Mouse (Mus musculus) heart, adult 2 months (tissue): ENCODE measurements around the gene Rpn2. TPM values are rescaled to one million over a fixed set of nuclear protein-coding genes. Genes with fewer than 3 reads are reported as not detected.
A peak's percentile ranks its signal among the peaks of the same experiment; 100 is the strongest.

Experiments used
- DNase-seq, 2 experiments: peaks; one replicate each; pipeline ENCODE4 v3.0.0; 2021
- H3K27ac ChIP-seq: fragments of 200-600 bp; 2 replicates; pipeline ENCODE4 v1.8.1; 2022
- H3K27me3 ChIP-seq: fragments of 200-500 bp; 2 replicates; pipeline ENCODE4 v1.6.1; 2012; ENCODE audit warnings: mild to moderate bottlenecking, low read length, inconsistent platforms, mixed read lengths; ENCODE audit not compliant: control insufficient read depth, insufficient read depth
- H3K36me3 ChIP-seq: fragments of 200-500 bp; 2 replicates; pipeline ENCODE4 v1.6.1; 2012; ENCODE audit warnings: low read length, inconsistent platforms; ENCODE audit not compliant: control insufficient read depth, insufficient read depth
- H3K4me1 ChIP-seq: fragments of 200-500 bp; 2 replicates; pipeline ENCODE4 v1.6.1; 2011; ENCODE audit warnings: low read length; ENCODE audit not compliant: control insufficient read depth, insufficient read depth
- H3K4me3 ChIP-seq: fragments of 200-600 bp; 2 replicates; pipeline ENCODE4 v1.8.1; 2022
- H3K79me2 ChIP-seq: fragments of 200-500 bp; replicated peaks from 2 replicates; pipeline ENCODE4 v1.6.1; 2012; ENCODE audit warnings: mild to moderate bottlenecking, inconsistent platforms, low read length, moderate library complexity, mixed read lengths; ENCODE audit not compliant: control insufficient read depth, insufficient read depth
- H3K9ac ChIP-seq: fragments of 200-500 bp; 2 replicates; pipeline ENCODE4 v1.6.1; 2012; ENCODE audit warnings: low read depth, mild to moderate bottlenecking, control low read depth, inconsistent platforms, low read length, mixed read lengths
- CTCF ChIP-seq: fragments of 200-600 bp; IDR thresholded peaks from 2 replicates; pipeline ENCODE4 v1.8.1; 2022; ENCODE audit warnings: antibody characterized with exemption, mild to moderate bottlenecking, moderate library complexity
- EP300 ChIP-seq: fragments of 200-500 bp; IDR thresholded peaks from 2 replicates; pipeline ENCODE4 v1.6.1; 2011; ENCODE audit warnings: low read depth, low read length, control low read depth; ENCODE audit not compliant: insufficient read depth
- POLR2A ChIP-seq: fragments of 200-500 bp; IDR thresholded peaks from 2 replicates; pipeline ENCODE4 v1.6.1; 2011; ENCODE audit warnings: mild to moderate bottlenecking, low read depth, low read length, control low read depth; ENCODE audit not compliant: insufficient read depth
- WGBS: fragments of 180-500 bp; shearing (Covaris S2); methylation state at CpG from one replicate; pipeline ENCODE4 v1.1.7; 2018; 5-methylcytosine and 5-hydroxymethylcytosine counted together
- intact Hi-C: fragments of 180-260 bp; cut with DNase I; formaldehyde crosslinking; loops from one replicate; pipeline ENCODE4 v1.15.1; 2025
- long read RNA-seq: library from polyadenylated mRNA; stranded (forward); transcript quantifications from one replicate; pipeline ENCODE4 v2.0.0, GENCODE M21; 2021
- polyA plus RNA-seq: library from polyadenylated mRNA; depleted of rRNA; stranded (reverse); fragments of >200 nt; gene quantifications from 2 replicates; pipeline ENCODE4 v1.2.3, GENCODE M21; 2012; rRNA removed
- total RNA-seq, 2 experiments: library from RNA; stranded (reverse); gene quantifications; 2 replicates each; pipeline ENCODE4 v1.2.3; 2021

Rpn2 gene
- total RNA-seq, result 100 to 1,000 TPM in 1 of 2 experiments, 10 to 100 TPM in 1; 97.5 to 102 TPM
- 95.1 and 125 TPM in 2 replicates for polyA plus RNA-seq
- long read RNA-seq, transcript Rpn2-202 (17 exons, 2,756 nt), result major isoform, 94 of 181 reads
- long read RNA-seq, partial matches to known transcripts, result 8 of 181 reads
- long read RNA-seq, other reads (novel, unspliced or antisense), result 78 of 181 reads

DNA sequence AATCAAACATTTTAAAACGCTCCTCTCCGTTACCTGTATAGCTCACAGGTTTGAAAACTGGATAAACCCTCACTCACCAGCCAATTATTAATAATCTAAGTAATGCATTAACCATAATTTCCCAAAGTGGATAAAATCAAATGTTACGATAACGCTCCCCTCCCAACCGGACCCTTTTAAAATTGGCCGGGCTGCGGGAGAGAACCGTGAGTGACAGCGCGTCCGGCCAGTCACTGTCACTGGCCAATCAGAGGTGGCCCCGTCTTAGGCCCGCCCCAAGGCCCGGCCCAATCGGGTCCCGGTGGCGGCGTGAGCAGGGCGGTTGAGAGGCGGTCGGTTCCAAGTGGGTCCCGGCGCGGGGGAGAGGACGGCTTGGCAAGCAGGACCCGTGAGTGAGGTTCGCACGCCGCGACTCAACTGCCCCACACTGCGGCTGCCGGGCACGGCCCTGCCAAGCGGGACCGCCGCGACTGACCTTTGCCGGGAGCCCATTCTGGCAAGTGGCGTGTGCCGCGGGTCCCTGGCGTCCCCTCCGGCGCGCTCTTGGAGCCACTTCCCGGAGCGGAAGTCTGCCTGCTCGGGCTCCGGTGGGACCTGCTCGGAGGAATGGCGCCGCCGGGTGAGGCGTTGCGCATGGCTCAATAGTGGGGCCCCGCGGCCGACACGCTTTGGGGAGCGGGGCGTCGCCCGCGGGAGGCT lies at the start of gene Rpn2:
TSS of gene Rpn2 (plus strand) at position 301 of the 699 bp plus-strand sequence.
- intact Hi-C loops, result loop anchor here (5.0 kb wide), 1 partner anchor 77 kb away; the partner anchor contains the start of gene Rbl1
- H3K9ac ChIP-seq, result peak within 1 kb of the TSS; percentile 99
- WGBS, result under 1% methylated on average over 64 of the region's 64 CpGs

DNA sequence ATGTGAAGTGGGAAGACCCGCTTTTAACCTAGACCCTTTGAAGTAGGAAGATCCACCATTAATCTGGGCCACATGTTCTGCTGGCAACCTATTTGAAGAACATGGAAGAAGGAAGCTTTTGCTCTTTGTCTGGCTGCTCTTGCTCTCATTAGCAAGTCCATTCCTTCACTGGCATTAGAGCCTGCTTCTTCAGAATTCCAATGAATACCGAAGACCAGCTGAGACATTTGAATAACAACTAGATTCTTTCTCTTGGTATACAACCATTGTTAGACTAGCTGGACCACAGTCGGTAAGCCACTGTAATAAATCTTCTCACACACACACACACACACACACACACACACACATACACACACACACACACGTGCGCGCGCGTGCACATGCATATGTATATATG lies 42.9 kb upstream of the Rpn2 start:
- Histone ChIP-seq H3K36me3 (no peaks in the 10 kb centered on the region), H3K4me3 (no peak overlapping the region), H3K79me2 (no peaks in the 10 kb centered on the region), H3K27ac (no peak overlapping the region), H3K4me1 (no peaks in the 10 kb centered on the region), H3K9ac (no peak overlapping the region), H3K27me3 (no peaks in the 10 kb centered on the region)
- WGBS, result 89% methylated on average over 8 of the region's 8 CpGs
- intact Hi-C loops, result no loop called here
- DNase-seq, result no peak
- no peak for TF ChIP-seq POLR2A
- TF ChIP-seq CTCF, result no peak
- no peak for TF ChIP-seq EP300

More for the DNA sequence above, at the start of gene Rpn2:
- Histone ChIP-seq H3K27ac (peak within 1 kb of the TSS; percentile 100), H3K27me3 (no peaks in the 10 kb centered on the region), H3K4me3 (peak within 1 kb of the TSS; percentile 86), H3K4me1 (peaks cover 3% of the 10 kb centered on the region), H3K36me3 (no peaks in the 10 kb centered on the region), H3K79me2 (no peaks in the 10 kb centered on the region; the same call in 1 of the 2 replicates)
- TF ChIP-seq POLR2A (no peak), EP300 (no peak), CTCF (0 out of 2 replicates have a peak, but pooled peaks have one; percentile 18)
- DNase-seq, result peak; percentile 98

DNA sequence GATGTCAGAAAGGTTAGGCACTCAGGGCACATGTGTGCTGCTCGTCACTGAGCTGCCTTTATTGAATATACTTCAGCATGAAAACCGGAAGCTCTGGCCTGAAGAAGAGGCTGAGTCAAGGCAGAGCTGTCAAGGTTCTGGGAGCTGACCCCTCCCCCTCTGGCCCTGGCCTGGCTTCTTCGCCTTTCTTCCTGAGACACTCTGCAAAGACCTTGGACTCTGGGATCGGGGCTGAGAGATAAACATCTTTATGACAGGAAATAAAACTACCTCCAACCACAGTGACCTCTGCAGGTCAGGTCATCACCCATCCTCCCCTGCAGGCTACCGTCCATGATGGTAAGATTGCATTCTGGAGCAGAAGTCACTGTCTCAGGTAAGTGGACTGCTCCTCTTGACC lies 33.8 kb upstream of the Rpn2 start:
- Histone ChIP-seq H3K36me3 (no peaks in the 10 kb centered on the region), H3K27ac (no peak overlapping the region), H3K79me2 (no peaks in the 10 kb centered on the region), H3K4me3 (no peak overlapping the region), H3K4me1 (no peaks in the 10 kb centered on the region), H3K9ac (no peak overlapping the region), H3K27me3 (no peaks in the 10 kb centered on the region)
- no peak for DNase-seq
- intact Hi-C loops, result no loop called here
- 39% methylated on average over 5 of the region's 5 CpGs for WGBS
- TF ChIP-seq EP300, result no peak
- no peak for TF ChIP-seq CTCF
- no peak for TF ChIP-seq POLR2A

DNA sequence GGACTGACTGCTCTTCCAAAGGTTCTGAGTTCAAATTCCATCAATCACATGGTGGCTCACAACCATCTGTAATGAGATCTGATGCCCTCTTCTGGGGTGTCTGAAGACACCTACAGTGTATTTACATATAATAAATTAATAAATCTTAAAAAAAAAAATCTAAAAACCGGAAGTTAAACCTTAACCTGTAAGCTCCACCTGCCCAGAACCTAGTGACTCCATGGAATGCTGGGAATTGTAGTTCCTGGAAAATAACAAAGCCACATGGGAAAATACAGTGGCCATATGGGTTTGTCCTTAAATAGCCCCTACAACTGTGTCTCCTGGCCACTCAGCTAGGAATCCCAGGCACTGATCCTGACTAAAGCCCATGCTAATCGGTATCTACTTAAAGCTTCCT lies 33.2 kb upstream of the Rpn2 start:
- no peaks in the 10 kb centered on the region for H3K79me2 ChIP-seq

DNA sequence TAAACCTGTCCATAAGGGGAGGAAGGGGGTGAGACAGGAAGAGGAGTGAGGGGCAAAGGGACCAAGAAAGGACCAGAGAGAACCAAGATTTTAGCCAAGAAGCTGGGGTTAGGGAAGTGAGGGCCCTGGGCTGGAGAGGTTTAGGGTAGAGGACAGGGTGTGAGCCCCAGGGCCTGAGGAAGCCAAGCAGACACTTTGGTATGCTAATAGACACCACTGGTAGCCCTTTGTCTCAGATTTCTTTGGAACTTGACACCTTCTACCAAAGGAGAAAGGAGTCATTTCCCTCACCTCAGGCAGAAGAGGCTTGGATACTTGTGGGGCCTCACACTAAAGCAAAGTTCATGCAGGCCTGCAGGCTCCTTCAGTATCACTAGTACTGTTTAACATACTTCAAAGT lies 30.7 kb upstream of the Rpn2 start:
- no peak for TF ChIP-seq CTCF
- TF ChIP-seq EP300, result no peak
- TF ChIP-seq POLR2A, result no peak
- Histone ChIP-seq H3K36me3 (no peaks in the 10 kb centered on the region), H3K4me3 (no peak overlapping the region), H3K27ac (no peak overlapping the region), H3K79me2 (no peaks in the 10 kb centered on the region), H3K9ac (no peak overlapping the region), H3K4me1 (no peaks in the 10 kb centered on the region), H3K27me3 (no peaks in the 10 kb centered on the region; the same call in 1 of the 2 replicates)
- intact Hi-C loops, result no loop called here
- DNase-seq, result no peak

More for the DNA sequence above, 33.2 kb upstream of the Rpn2 start:
- intact Hi-C loops, result no loop called here
- no peak for DNase-seq
- TF ChIP-seq CTCF (no peak), EP300 (no peak), POLR2A (no peak)
- Histone ChIP-seq H3K27ac (no peak overlapping the region), H3K9ac (no peak overlapping the region), H3K4me3 (no peak overlapping the region), H3K36me3 (no peaks in the 10 kb centered on the region), H3K4me1 (no peaks in the 10 kb centered on the region), H3K27me3 (no peaks in the 10 kb centered on the region)
- WGBS, result 67% methylated on average over 2 of the region's 2 CpGs

DNA sequence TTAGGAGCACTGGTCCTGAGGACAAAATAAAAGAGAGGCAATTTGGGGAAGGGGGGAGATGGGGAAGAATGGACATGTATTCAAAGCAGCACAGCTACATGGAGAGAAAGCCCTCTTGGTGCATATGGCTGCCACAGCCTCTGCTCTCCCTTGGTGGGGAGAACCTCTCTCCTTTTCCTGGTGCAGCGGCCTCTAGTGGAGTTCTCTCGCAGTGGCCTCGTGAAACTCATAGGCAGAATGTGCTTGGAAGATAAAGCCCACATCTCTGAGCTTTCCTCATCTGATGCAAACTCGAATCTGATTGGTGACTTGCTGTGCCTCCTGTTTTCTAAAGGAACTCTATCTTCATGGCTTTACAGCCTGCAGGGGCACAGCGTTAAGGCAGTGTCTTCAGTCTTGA lies 19.1 kb upstream of the Rpn2 start:
- 7% methylated on average over 5 of the region's 5 CpGs for WGBS
- intact Hi-C loops, result loop anchor here (2.0 kb wide), 1 partner anchor 55 kb away; the partner anchor contains the start of gene Rbl1

More for the DNA sequence above, 19.1 kb upstream of the Rpn2 start:
- Histone ChIP-seq H3K4me1 (no peaks in the 10 kb centered on the region), H3K27ac (no peak overlapping the region), H3K27me3 (no peaks in the 10 kb centered on the region), H3K36me3 (no peaks in the 10 kb centered on the region), H3K79me2 (no peaks in the 10 kb centered on the region), H3K9ac (no peak overlapping the region), H3K4me3 (no peak overlapping the region)
- peak; percentile 28 to 54 for DNase-seq
- TF ChIP-seq EP300, result no peak
- peak; percentile 84 for TF ChIP-seq CTCF
- TF ChIP-seq POLR2A, result no peak
